ENCODE assay signal across 9 mouse cellular contexts in genomic region chr4:81669181-81669580, GRCm38 (mm10).
DNase-seq lines count a peak whose midpoint lies in the region; ATAC-seq and TF ChIP-seq lines count a peak whose summit lies in the region.
"Had no signal": no experiment of that assay in that cellular context is flagged by ENCODE, and none has a peak within 500 bp of the region (broad histone marks: within the 10 kb centered on the region; RNA-seq: fewer than 3 reads in every experiment).

No protein-coding gene starts in this region.

- WGBS in lung, embryonic 16.5 days, result 4% methylated on average over 3 of the region's 3 CpGs
- WGBS in lung, adult 2 months, result 8% methylated on average over 3 of the region's 3 CpGs
- WGBS in forebrain, postnatal 0 days, result 25% methylated on average over 3 of the region's 3 CpGs
- WGBS in limb, embryonic 11.5 days, result 18% methylated on average over 3 of the region's 3 CpGs

- H3K9ac ChIP-seq in lung, embryonic 16.5 days (ENCODE audit: low read length), result no peak overlapping the region
- H3K9ac ChIP-seq in forebrain, postnatal 0 days, result no peak overlapping the region
- H3K9ac ChIP-seq in limb, embryonic 11.5 days (ENCODE audit: low read length), result no peak overlapping the region
- H3K9ac ChIP-seq: neural tube, embryonic 13.5 days had no signal

- no peak overlapping the region for H3K27ac ChIP-seq in lung, embryonic 16.5 days (ENCODE audit: low read length)
- no peak overlapping the region for H3K27ac ChIP-seq in forebrain, postnatal 0 days (ENCODE audit: low read depth, low read length)
- no peak overlapping the region for H3K27ac ChIP-seq in limb, embryonic 11.5 days (replicated peaks; ENCODE audit: low read depth, low read length)
- H3K27ac ChIP-seq: neural tube, embryonic 13.5 days had no signal

- no peak overlapping the region for H3K4me3 ChIP-seq in lung, embryonic 16.5 days (ENCODE audit: low read length)
- no peak overlapping the region for H3K4me3 ChIP-seq in lung, adult 2 months (replicated peaks; ENCODE audit: extremely low read depth, low read depth, low read length)
- H3K4me3 ChIP-seq in forebrain, postnatal 0 days (ENCODE audit: low read depth, low read length), result no peak overlapping the region
- no peak overlapping the region for H3K4me3 ChIP-seq in limb, embryonic 11.5 days (ENCODE audit: low read depth, low read length)
- H3K4me3 ChIP-seq: neural tube, embryonic 13.5 days had no signal

- 0 out of 2 replicates have a peak, but pooled peaks have one; percentile 31 for ATAC-seq in lung, embryonic 16.5 days (ENCODE audit: low read depth)
- no peak for ATAC-seq in forebrain, postnatal 0 days
- ATAC-seq in limb, embryonic 11.5 days (ENCODE audit: insufficient number of reproducible peaks, low FRiP score, low TSS enrichment, low read depth), result 0 out of 2 replicates have a peak, but pooled peaks have one; percentile 31

- no peak for TF ChIP-seq POLR2A in lung, adult 2 months (IDR thresholded peaks at IDR 0.05; ENCODE audit: borderline replicate concordance, extremely low read depth, low read depth, low read length)

- H3K4me1 ChIP-seq in lung, embryonic 16.5 days (replicated peaks; ENCODE audit: control insufficient read depth, insufficient read depth, low read length), result peaks cover 10% of the 10 kb centered on the region
- H3K4me1 ChIP-seq in lung, adult 2 months (ENCODE audit: control insufficient read depth, insufficient read depth, low read length), result peaks cover 2% of the 10 kb centered on the region; the same call in 1 of the 2 replicates
- H3K4me1 ChIP-seq in forebrain, postnatal 0 days (ENCODE audit: insufficient read depth), result no peaks in the 10 kb centered on the region
- 0 out of 2 replicates have a peak, but pooled peaks cover 2% of the 10 kb centered on the region for H3K4me1 ChIP-seq in limb, embryonic 11.5 days (ENCODE audit: control insufficient read depth, insufficient read depth, low read length)

- DNase-seq in adrenal gland, adult 2 months, result peak; percentile 2
- DNase-seq in adrenal gland, adult 8-10 months, result no peak
- no peak for DNase-seq in lung, adult 2 months
- DNase-seq in forebrain, postnatal 0 days, result peak; percentile 7
- peak; percentile 74 for DNase-seq in limb, embryonic 11.5 days (ENCODE audit: low spot score)
- no peak for DNase-seq in ovary, postnatal 36 days (ENCODE audit: low spot score)
- no peak for DNase-seq in layer of hippocampus, adult 11-12 months (ENCODE audit: low spot score)

- H3K36me3 ChIP-seq in lung, embryonic 16.5 days (ENCODE audit: control insufficient read depth, insufficient read depth, low read length), result no peaks in the 10 kb centered on the region
- H3K36me3 ChIP-seq in forebrain, postnatal 0 days (ENCODE audit: insufficient read depth), result no peaks in the 10 kb centered on the region
- H3K36me3 ChIP-seq in limb, embryonic 11.5 days (ENCODE audit: control insufficient read depth, insufficient read depth, low read length), result no peaks in the 10 kb centered on the region
- H3K36me3 ChIP-seq: neural tube, embryonic 13.5 days had no signal

- H3K9me3 ChIP-seq in lung, embryonic 16.5 days (ENCODE audit: control insufficient read depth, low read length), result no peaks in the 10 kb centered on the region; the same call in 1 of the 2 replicates
- H3K9me3 ChIP-seq in forebrain, postnatal 0 days (ENCODE audit: low read length), result no peaks in the 10 kb centered on the region
- H3K9me3 ChIP-seq in limb, embryonic 11.5 days (ENCODE audit: control insufficient read depth, low read length), result no peaks in the 10 kb centered on the region

- H3K4me2 ChIP-seq in lung, embryonic 16.5 days (ENCODE audit: low read depth, low read length), result no peak overlapping the region
- no peak overlapping the region for H3K4me2 ChIP-seq in forebrain, postnatal 0 days (ENCODE audit: low read depth)
- H3K4me2 ChIP-seq in limb, embryonic 11.5 days (ENCODE audit: low read depth, severe bottlenecking), result no peak overlapping the region
- H3K4me2 ChIP-seq: neural tube, embryonic 13.5 days had no signal

- H3K27me3 ChIP-seq in lung, embryonic 16.5 days (ENCODE audit: control insufficient read depth, insufficient read depth, low read depth, low read length), result no peaks in the 10 kb centered on the region
- no peaks in the 10 kb centered on the region for H3K27me3 ChIP-seq in forebrain, postnatal 0 days (ENCODE audit: insufficient read depth, low read length)
- no peaks in the 10 kb centered on the region for H3K27me3 ChIP-seq in limb, embryonic 11.5 days (ENCODE audit: control insufficient read depth, insufficient read depth, low read length)
- H3K27me3 ChIP-seq: neural tube, embryonic 13.5 days had no signal

- TF ChIP-seq CTCF in lung, adult 2 months (IDR thresholded peaks at IDR 0.05; ENCODE audit: insufficient read depth, low read length), result no peak
- TF ChIP-seq CTCF in forebrain, postnatal 0 days (IDR thresholded peaks at IDR 0.05; ENCODE audit: low read depth), result no peak

Comparison
In these comparisons a context has a peak if more than half of its experiments do, and no peak if none do; other contexts are left out.
1. DNase-seq: peak in adrenal gland, adult 2 months (single experiment), forebrain, postnatal 0 days (single experiment) and limb, embryonic 11.5 days (single experiment); none in adrenal gland, adult 8-10 months (single experiment), lung, adult 2 months (single experiment), ovary, postnatal 36 days (single experiment) and layer of hippocampus, adult 11-12 months (single experiment).